Mouse (Mus musculus) embryonic fibroblast, embryonic 13.5 days (primary cell): ENCODE measurements around the gene Cfl1. TPM values are rescaled to one million over a fixed set of nuclear protein-coding genes. Genes with fewer than 3 reads are reported as not detected.

ENCODE experiments used
- H3K27ac ChIP-seq: 2 replicates; pipeline ENCODE4 v1.5.1; 2012; ENCODE audit warnings: low read length, control low read depth, inconsistent platforms; ENCODE audit not compliant: insufficient read depth
- H3K4me1 ChIP-seq: 2 replicates; pipeline ENCODE4 v1.6.1; 2011; ENCODE audit warnings: low read length; ENCODE audit not compliant: control insufficient read depth, insufficient read depth
- H3K4me3 ChIP-seq: 2 replicates; pipeline ENCODE4 v1.5.1; 2011; ENCODE audit warnings: mild to moderate bottlenecking, control low read depth, low read length; ENCODE audit not compliant: insufficient read depth
- CTCF ChIP-seq: IDR thresholded peaks from 2 replicates; pipeline ENCODE4 v1.5.1; 2011; ENCODE audit warnings: mild to moderate bottlenecking, control low read depth, low read length, moderate library complexity, borderline replicate concordance; ENCODE audit not compliant: insufficient read depth
- POLR2A ChIP-seq: IDR thresholded peaks from 2 replicates; pipeline ENCODE4 v1.6.1; 2011; ENCODE audit warnings: low read depth, mild to moderate bottlenecking, control low read depth, low read length, moderate library complexity
- polyA plus RNA-seq: library from polyadenylated mRNA; stranded (reverse); fragments of >200 nt; gene quantifications from 2 replicates; pipeline ENCODE4 v1.2.4, GENCODE M21; 2011; ENCODE audit warnings: low read depth; ENCODE audit not compliant: missing spikeins, insufficient read length

Cfl1 gene
- polyA plus RNA-seq, 1 experiment: 1,890 TPM

DNA sequence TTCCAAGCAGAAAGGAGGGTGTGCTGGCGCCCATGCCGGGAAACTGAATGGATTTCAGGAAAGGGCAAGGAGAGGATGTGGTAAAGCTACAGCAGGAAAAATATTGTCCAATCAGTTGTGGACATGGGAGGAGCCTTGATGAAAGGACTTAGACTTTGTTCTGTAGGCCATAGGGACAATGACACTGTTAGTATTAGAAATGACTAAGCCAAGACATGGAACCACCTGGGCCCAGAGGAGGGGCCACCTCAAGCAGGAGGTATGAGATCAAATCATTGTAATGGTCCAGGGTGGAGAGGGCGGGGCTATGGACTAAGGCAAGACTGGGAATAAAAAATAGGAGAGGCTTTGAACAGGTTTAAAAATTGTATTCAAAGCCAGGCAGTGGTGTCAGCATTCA lies 28.5 kb downstream of the Cfl1 start:
- Histone ChIP-seq H3K4me1 (no peaks in the 10 kb centered on the region), H3K4me3 (no peak overlapping the region), H3K27ac (no peak overlapping the region)
- TF ChIP-seq CTCF (no peak), POLR2A (no peak)

DNA sequence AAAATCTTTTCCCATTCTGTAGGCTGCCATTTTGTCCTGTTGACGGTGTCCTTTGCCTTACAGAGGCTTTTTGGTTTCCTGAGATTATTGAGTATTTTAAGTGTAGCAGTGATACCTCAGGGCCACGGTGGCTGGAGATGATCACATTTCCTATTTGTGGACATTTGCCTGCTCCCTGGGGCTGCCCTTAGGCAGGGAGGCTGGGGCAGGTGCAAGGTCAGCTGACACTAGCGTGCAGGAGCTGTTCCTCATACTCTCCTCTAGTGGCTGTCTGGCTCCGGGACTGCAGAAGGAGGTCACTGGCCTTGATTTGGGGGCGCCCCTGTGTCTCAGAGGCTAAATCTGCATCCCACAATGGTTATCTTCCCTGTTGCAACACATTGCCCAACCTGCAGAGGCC lies 34.9 kb downstream of the Cfl1 start:
- TF ChIP-seq POLR2A (no peak), CTCF (no peak)
- H3K4me3 ChIP-seq: no peak overlapping the region
- no peak overlapping the region for H3K27ac ChIP-seq
- H3K4me1 ChIP-seq: no peaks in the 10 kb centered on the region

DNA sequence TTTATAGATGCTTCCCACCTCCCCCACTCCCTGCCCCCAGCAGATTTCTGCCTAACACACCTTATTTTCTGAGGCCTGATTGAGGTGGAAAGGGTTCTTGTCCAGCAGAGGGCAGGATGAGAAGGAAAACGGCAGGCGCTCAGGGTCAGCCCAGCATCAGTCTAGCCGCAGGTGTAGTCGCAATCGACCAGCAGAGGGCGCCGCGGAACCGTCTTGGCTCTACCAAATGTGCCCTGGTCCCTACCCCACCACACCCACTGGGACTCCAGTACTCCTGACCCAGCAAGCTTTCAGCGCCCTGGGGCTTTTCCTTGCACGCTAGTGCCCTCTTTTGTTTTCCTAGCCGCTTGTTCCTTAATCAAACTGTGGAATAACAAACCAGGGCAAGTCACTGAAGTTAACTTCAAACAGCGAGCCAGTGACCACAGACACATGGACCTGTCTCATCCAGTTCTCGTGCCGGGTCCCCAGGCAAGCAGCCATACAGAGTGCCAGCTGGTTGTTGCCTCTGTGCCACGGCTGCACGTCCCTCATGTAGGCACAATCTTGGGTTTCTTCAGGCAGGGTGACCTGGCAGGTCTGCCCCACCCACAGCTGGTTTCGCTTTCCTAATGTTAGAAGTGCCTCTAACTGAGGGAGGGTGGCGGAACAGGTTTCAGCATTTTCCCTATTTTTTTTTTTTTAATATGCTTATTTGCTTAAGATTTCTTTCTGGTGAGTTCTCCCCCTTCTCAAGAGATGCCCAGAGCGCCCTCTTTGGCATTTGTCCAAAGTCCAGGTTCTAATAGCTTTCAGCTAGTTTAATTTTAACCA lies 39.3 kb downstream of the Cfl1 start:
- peak overlapping the region; percentile 2; the same call in 1 of the 2 replicates for H3K4me3 ChIP-seq
- H3K27ac ChIP-seq: no peak overlapping the region
- TF ChIP-seq CTCF (peak; percentile 98), POLR2A (no peak)
- H3K4me1 ChIP-seq: no peaks in the 10 kb centered on the region

DNA sequence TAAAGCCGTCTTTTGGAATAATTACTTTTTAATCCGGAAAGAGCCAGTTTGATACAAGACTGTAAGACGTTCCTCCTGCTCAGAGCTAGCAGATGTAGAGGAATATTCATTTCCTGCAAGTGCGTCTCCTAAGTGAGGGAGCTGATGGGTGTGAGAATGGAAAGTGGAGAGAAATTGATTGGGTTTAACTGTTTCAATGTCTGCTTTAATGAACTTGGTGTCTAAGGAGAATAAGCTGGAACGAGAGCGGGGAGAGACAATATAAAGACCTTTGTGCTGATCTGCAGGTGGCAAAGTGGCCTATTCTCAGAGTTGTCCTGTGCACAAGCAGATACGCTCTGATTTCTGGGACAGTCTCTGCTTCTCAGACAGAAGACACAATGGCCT lies 39.9 kb downstream of the Cfl1 start:
- Histone ChIP-seq H3K4me3 (no peak overlapping the region), H3K27ac (no peak overlapping the region), H3K4me1 (no peaks in the 10 kb centered on the region)
- TF ChIP-seq CTCF (no peak), POLR2A (no peak)

DNA sequence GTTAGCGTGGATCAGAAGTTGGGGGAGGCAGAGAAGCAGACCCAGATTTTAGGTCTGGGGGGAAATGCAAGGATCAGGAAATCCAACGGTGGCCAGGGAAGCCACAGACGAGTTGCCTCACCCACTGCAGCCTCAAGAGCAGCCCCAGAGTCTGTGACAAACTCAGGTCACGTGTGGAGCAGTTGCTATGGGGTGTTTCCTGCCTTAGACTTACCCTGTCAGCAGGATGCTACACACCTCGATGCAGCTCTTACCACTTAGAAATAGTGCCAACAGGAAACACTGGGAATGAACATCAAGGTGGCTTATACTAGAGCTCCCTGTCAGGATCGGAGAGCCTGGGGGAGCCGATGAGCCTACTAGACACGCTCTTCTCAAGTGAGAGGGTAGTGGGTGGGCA lies 42.3 kb downstream of the Cfl1 start:
- no peaks in the 10 kb centered on the region for H3K4me1 ChIP-seq
- no peak overlapping the region for H3K4me3 ChIP-seq
- TF ChIP-seq CTCF (no peak), POLR2A (no peak)
- H3K27ac ChIP-seq: no peak overlapping the region

DNA sequence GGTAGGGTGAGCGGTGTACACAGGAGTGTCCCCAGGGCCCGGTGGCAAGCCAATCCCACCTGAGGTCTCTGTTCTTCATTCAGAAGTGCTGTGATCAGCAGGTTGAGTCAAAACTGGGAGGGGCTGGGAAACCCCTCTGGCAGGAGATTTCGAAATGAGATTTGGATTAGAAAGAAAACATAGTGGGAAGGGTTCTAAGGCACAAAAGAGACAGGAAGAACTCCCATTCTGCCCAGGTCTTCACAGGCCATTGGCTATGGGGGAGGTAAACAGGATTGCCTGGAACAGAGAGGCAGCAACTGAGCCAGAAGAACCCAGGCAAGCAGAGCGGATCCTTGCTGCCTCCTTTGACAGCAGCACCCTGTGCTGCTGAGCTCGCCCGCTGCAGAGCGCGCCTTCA lies 48.5 kb downstream of the Cfl1 start:
- Histone ChIP-seq H3K4me1 (no peaks in the 10 kb centered on the region), H3K27ac (no peak overlapping the region), H3K4me3 (no peak overlapping the region)
- TF ChIP-seq CTCF (no peak), POLR2A (no peak)

DNA sequence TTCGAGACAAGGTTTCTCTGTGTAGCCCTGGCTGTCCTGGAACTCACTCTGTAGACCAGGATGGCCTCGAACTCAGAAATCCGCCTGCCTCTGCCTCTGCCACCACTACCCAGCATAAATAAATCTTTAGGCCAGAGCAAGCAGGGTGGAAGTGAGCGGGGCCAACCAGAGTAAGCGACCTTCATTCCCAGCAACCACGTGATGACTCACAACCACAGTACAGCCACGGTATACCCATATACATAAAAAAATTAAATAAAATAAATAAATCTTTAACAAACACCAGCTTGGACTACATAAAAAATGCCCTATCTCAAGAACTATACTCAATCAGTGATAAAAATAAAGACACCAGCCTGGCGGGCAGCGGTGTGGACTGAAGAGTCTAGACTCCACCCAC lies 53.1 kb downstream of the Cfl1 start:
- Histone ChIP-seq H3K27ac (no peak overlapping the region), H3K4me3 (no peak overlapping the region), H3K4me1 (no peaks in the 10 kb centered on the region)
- no peak for TF ChIP-seq CTCF
- TF ChIP-seq POLR2A: no peak

DNA sequence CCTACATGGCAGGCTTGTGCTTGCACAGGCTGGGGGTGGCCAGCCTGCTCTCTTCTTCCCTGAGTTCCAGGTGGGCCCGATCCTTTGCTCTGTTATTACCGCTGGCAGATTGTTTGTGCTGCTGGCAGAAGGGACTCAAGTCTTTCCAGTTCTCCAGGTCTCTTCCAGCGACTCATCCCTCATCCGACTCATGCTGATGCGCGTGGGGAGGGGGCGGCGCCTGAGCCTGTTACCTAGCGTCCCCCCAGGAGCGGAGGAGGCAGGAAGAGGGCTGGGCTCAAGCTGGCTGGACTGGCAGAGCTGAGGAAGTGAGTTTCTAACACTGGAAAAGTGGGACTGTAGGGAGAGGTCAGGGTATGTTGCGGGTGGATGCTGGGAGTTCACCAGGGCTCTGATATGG lies 53.8 kb downstream of the Cfl1 start:
- no peak overlapping the region for H3K4me3 ChIP-seq
- no peak overlapping the region for H3K27ac ChIP-seq
- no peaks in the 10 kb centered on the region for H3K4me1 ChIP-seq
- TF ChIP-seq CTCF (no peak), POLR2A (no peak)

Other genes with a start within 250 kb of the Cfl1 start
- gene Pacs1, start 217.3 kb upstream of the Cfl1 start, polyA plus RNA-seq: 23.3 and 23.5 TPM in 2 replicates
- 126 and 140 TPM in 2 replicates for gene Sf3b2, start 195.0 kb upstream of the Cfl1 start, polyA plus RNA-seq
- gene Gal3st3, start 192.1 kb upstream of the Cfl1 start, polyA plus RNA-seq: 0.20 and 0.35 TPM in 2 replicates
- gene Catsper1, start 154.7 kb upstream of the Cfl1 start, polyA plus RNA-seq: not detected in 2 replicates
- gene Cst6, start 140.9 kb upstream of the Cfl1 start, polyA plus RNA-seq: 2.6 and 7.3 TPM in 2 replicates
- 19.5 and 26.6 TPM in 2 replicates for gene Eif1ad, start 123.7 kb upstream of the Cfl1 start, polyA plus RNA-seq
- gene Banf1, start 123.3 kb upstream of the Cfl1 start, polyA plus RNA-seq: 149 and 154 TPM in 2 replicates
- 34.7 and 35.3 TPM in 2 replicates for gene Sart1, start 101.8 kb upstream of the Cfl1 start, polyA plus RNA-seq
- gene Tsga10ip, start 87.9 kb upstream of the Cfl1 start, polyA plus RNA-seq: not detected in 2 replicates
- 152 and 169 TPM in 2 replicates for gene Drap1, start 65.5 kb upstream of the Cfl1 start, polyA plus RNA-seq
- 47.2 and 48.3 TPM in 2 replicates for gene AI837181, start 65.3 kb upstream of the Cfl1 start, polyA plus RNA-seq
- 13.4 and 35.0 TPM in 2 replicates for gene Fosl1, start 42.9 kb upstream of the Cfl1 start, polyA plus RNA-seq
- gene Ccdc85b, start 32.6 kb upstream of the Cfl1 start, polyA plus RNA-seq: 3.0 and 5.2 TPM in 2 replicates
- 53.1 and 66.3 TPM in 2 replicates for gene Fibp, start 29.8 kb upstream of the Cfl1 start, polyA plus RNA-seq
- gene Ctsw, start 21.9 kb upstream of the Cfl1 start, polyA plus RNA-seq: 0.76 and 1.0 TPM in 2 replicates
- 368 and 420 TPM in 2 replicates for gene Efemp2, start 16.5 kb upstream of the Cfl1 start, polyA plus RNA-seq
- 21.8 and 27.1 TPM in 2 replicates for gene Mus81, start 2.1 kb upstream of the Cfl1 start, polyA plus RNA-seq
- gene 1700020D05Rik, start 13.3 kb downstream of the Cfl1 start, polyA plus RNA-seq: 0.97 and 1.4 TPM in 2 replicates
- 8.7 and 18.4 TPM in 2 replicates for gene Snx32, start 20.1 kb downstream of the Cfl1 start, polyA plus RNA-seq
- not detected in 2 replicates for gene Ovol1, start 70.2 kb downstream of the Cfl1 start, polyA plus RNA-seq
- gene Ap5b1, start 77.6 kb downstream of the Cfl1 start, polyA plus RNA-seq: 3.1 and 3.2 TPM in 2 replicates
- gene Rnaseh2c, start 111.4 kb downstream of the Cfl1 start, polyA plus RNA-seq: 36.9 and 38.5 TPM in 2 replicates
- 41.4 and 46.4 TPM in 2 replicates for gene Kat5, start 119.8 kb downstream of the Cfl1 start, polyA plus RNA-seq
- 53.6 and 62.3 TPM in 2 replicates for gene Rela, start 147.0 kb downstream of the Cfl1 start, polyA plus RNA-seq
- 16.7 and 19.1 TPM in 2 replicates for gene Sipa1, start 173.3 kb downstream of the Cfl1 start, polyA plus RNA-seq
- 9.3 and 14.2 TPM in 2 replicates for gene Map3k11, start 198.3 kb downstream of the Cfl1 start, polyA plus RNA-seq
- 43.0 and 48.4 TPM in 2 replicates for gene Pcnx3, start 198.5 kb downstream of the Cfl1 start, polyA plus RNA-seq
- not detected in 2 replicates for gene Kcnk7, start 213.9 kb downstream of the Cfl1 start, polyA plus RNA-seq
- 62.8 and 86.1 TPM in 2 replicates for gene Ehbp1l1, start 235.9 kb downstream of the Cfl1 start, polyA plus RNA-seq
- 51.3 and 54.8 TPM in 2 replicates for gene Fam89b, start 239.2 kb downstream of the Cfl1 start, polyA plus RNA-seq